Mouse (Mus musculus) heart, postnatal 0 days (tissue): ENCODE measurements around the gene Ralgapb.

ENCODE experiments used
- CTCF ChIP-seq: IDR thresholded peaks from 2 replicates; pipeline ENCODE4 v1.5.1; 2016; ENCODE audit warnings: antibody characterized with exemption, control low read depth, low read depth
- EP300 ChIP-seq: IDR thresholded peaks from 2 replicates; pipeline ENCODE4 v1.6.1; 2016; ENCODE audit warnings: antibody characterized with exemption, low read depth

- TF ChIP-seq CTCF, result no peak
- TF ChIP-seq EP300, result no peak
These were observed 33.4 kb upstream of the Ralgapb start for GRCm38 (mm10) chr2:158376123-158376687.
